Mouse (Mus musculus) 416B (cell line): Measurements from ENCODE around the gene Ptprf.

ENCODE experiments used
- DNase-seq: peaks from one replicate; pipeline ENCODE4 v3.0.0; 2011; ENCODE audit warnings: low read depth

Gene Ptprf

GRCm38 (mm10) chr4:118291231-118291630 is at the start of gene Ptprf:
Ptprf (minus strand) TSS chr4:118291405.
- no peak for DNase-seq

DNA sequence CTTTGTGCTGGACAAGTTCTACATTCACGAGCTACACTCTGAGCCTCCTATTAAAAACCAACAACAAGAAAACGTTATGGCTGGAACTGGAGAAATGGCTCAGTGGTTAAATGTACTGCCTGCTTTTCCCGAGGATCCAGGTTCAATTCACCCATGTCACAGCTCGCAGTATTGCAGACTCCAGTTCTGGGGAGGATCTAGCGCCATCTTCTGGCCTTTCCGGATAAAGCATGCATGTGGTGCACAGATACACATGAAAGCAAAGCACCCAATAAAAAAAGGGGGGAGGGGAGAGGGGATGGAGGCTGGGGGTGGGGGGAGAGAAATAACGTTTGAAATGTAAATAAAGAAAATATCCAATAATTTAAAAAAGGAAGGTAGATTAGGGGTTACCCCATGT is 45.5 kb upstream of the Ptprf start:
- peak; percentile 76 for DNase-seq

DNA sequence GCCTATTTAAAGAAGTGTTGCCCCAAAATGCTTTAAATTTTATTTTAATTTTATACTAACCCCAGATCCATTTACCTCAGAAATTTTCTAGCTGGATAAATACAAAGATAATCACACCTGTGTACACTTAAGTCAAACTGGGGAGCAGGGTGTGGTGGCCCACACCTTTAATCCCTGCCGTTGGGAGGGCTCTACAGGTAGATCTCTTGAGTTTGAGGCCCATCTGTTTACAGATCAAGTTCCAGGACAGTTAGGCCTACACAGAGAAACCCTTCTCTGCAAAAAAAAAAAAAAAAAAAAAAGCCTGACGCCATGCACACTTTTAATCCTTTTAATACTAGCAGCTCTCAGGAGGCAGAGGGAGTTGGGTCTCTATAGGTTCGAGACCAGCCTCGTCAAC is 44.8 kb upstream of the Ptprf start:
- no peak for DNase-seq

DNA sequence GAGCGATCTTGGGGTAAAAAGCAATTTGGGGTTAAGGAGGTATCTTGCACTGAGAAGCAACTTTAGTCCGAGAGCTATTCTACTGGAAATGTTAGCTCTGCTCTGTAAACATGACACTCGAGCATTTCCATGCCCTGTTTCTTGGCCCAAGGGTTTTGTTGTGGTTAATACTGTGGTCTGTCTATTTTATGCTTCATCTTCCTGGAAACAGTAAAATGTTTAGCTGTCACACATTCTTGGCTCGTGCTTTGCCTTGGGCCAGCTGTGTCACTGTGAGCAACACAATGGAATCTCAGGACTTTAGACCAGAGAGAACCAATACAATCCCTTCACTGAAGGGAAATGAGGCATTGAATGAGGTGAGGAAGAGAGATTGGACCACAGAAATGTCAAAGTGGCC is 40.6 kb upstream of the Ptprf start:
- DNase-seq, result peak; percentile 69

GRCm38 (mm10) chr4:118326476-118326875 is 35.3 kb upstream of the Ptprf start:
- DNase-seq, result peak; percentile 97

- DNase-seq, result no peak
Observed at GRCm38 (mm10) chr4:118320636-118321035, 29.4 kb upstream of the Ptprf start.

- DNase-seq, result no peak
Observed at GRCm38 (mm10) chr4:118319706-118320344, 28.6 kb upstream of the Ptprf start.

DNA sequence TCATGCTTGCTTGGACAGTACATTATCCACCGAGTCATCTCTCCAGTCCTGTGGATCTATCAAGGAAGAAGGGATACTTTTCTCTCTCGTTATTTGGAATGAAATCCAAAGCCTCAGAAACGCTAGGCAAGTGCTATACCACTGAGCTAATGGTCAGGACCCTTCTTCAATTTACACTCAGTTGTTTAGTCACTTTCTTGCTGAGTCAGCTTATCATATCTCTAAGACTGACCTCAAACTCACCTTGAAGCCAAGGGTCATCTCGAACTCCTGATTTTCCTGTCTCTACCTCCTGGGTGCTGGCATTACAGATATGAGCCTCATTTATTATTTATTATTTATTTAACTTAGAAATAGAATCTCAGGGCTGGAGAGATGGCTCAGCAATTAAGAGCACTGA is 25.5 kb upstream of the Ptprf start:
- no peak for DNase-seq

GRCm38 (mm10) chr4:118315286-118315685 is 24.1 kb upstream of the Ptprf start:
- DNase-seq, result no peak

DNA sequence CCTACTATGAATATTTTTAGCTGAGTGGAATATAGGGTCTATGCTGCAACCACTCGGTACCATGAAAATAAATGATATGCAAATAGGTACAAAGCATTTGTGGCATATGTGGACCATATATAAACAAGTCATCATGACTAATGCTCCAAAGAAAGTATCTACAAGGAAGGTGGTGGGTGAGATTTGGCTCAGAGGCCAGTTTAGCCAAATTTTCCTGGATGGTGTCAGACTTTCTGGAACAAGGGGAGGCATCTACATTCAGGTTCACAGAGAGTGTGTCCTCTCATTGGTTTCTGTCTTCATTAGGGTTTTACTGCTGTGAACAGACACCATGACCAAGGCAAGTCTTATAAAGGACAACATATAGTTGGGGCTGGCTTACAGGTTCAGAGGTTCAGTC is 19.3 kb upstream of the Ptprf start:
- DNase-seq, result no peak

GRCm38 (mm10) chr4:118307533-118308263 is 16.5 kb upstream of the Ptprf start:
- DNase-seq, result no peak

GRCm38 (mm10) chr4:118306113-118306696 is 15.0 kb upstream of the Ptprf start:
- DNase-seq, result no peak

GRCm38 (mm10) chr4:118304984-118305383 is 13.8 kb upstream of the Ptprf start:
- no peak for DNase-seq

DNA sequence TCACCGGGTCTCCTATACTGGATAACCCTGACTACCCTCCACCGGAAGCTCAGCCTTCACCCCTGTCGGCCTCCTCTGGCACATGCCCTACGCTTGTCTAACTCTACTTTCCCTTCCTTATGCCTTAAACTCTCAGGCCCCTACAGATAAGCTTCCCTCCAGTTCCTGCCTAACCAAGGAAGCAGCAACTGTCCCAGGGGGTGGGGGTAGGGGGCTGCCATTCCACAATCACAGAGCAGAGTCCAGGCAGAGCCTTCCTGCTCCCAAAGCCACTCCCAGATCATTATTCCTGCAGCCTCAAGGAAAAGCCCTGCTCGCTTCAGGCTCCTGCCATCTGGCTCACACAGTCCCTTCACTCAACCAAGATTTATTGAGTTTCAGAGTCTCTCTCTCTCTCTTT is 6.6 kb upstream of the Ptprf start:
- DNase-seq, result no peak

DNA sequence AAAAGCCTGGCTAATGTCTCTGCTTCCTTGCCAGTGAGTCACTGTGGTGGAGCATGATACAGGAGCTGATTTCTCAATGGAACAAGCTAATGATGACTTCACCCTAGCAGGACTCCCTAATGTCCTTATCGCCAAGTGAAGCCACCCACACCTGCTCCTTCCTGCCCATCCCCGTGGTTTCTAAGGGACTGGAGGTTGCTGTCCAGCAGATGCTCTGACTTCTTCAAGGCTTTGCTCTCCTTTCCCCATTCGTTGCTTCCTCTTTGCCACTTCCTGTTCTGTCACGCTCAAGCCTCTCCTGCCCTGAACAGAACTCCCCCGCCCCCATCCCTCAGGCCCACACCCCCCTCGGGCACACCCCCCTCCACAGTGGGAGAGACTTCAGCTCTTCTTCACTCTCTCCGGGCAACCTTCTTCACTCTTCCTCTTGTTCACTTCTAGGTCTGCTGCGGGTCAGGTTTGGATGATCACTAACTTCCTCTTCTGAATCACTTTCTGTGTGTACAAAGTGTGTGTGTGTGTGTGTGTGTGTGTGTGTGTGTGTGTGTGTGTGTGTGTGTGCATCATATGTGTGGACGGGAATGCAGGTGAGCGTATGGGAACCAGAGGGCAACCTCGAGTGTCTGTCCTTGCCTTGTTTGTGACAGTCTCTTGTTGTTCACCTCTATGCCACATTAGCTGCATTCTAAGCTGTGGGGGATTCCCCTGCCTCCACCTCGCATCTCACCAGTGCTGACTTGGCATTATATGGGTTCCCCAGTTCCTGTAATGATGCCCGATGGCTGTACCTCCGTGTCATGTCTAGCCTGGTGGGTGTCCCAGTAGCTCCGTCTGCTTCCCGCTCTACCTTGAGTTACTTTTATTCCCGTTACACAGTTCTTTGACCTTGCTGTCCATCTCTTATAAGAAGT is 4.7 kb upstream of the Ptprf start:
- DNase-seq, result peak; percentile 88

- no peak for DNase-seq
Observed at GRCm38 (mm10) chr4:118294811-118295210, 3.6 kb upstream of the Ptprf start.

- DNase-seq, result peak; percentile 75
Observed at GRCm38 (mm10) chr4:118292741-118293306, 1.6 kb upstream of the Ptprf start.

DNA sequence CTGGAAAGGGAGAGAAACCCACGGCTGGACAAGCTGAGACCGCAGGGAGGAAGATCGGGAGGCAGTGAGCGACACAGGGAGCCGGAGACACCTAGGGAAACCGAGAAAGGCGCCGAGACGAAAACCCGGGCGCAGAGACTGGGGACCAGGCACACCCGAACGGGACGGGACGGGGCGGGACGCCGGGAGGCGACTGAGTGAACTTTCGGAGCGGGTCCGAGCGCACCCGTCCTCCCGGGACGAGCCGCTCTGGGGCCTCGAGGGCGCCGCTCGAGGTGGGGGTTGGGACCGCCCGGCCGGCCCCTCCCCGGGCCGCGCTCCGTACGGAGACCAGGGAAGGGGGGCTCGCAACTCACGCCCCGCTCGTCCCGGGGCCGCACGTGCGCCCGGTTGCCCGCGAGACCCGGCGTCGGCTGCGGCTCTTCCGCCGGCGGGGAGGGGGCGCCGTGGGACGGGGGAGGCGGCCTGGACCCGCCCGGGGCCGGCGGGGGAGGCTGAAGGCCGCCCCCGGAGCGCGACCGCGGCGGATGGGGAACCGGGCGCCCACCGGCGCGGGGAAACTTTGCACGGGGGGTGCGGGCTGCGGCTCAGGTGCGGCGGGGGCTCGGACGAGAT is 682 bp downstream of the Ptprf start:
- DNase-seq, result no peak

DNA sequence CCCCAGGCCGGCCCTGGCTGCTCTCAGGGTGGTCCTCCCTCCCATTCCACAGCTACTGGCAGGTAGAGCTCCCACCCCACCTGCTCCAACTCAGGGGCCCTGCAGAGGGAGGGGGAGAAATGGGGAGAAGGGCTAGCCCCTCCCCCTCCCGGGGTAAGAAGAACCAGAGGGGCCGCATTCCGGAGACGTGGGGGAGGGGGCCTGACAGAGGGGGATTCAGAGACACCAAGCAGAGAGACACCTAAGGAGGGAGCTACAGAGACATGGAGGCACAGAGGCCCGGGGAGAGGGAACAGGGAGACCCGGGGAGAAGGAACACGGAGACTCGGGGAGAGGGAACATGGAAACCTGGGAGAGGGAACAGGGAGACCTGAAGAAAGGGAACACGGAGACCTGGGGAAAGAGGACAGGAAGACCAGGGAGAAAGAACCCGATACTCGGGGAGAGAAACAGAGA is 1.2 kb downstream of the Ptprf start:
- no peak for DNase-seq

DNA sequence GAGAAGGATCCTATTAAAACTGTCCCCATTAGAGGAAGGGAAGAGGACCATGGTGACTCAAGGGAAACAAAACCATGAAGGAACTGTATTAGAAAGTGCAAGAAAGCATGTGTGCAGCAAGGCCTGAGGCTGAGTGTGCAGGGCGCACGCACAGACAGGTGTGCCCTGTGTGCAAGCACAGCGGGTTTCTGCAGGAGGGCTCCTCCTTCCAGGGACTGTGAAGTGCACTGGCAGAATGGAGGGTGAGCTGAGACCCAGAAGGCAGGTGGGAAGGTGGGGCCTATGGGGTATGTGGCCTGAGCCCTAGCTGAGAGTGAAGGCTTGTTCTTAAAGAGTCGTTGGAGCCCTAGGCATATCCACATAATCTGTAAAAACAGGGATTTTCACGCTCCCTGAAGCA is 1.9 kb downstream of the Ptprf start:
- no peak for DNase-seq

DNA sequence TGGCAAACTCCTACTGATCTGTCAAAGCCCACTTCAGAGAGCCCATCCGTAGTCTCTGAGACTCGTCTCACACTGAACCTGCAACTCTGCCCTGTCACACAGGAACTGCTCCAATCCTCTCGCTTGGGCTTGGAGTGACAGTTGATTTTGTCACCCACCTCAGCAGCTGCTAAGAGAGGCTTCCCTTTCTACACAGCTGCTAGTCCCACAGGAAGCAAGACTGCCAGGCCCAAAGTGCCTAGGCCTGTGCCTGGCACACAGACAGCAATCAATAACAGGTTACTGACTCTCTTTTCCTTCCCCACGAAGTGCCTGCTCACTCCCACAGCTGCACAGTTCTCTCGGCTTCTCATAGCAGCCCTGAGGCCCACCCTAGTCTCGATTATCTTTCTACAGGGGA is 2.7 kb downstream of the Ptprf start:
- no peak for DNase-seq

DNA sequence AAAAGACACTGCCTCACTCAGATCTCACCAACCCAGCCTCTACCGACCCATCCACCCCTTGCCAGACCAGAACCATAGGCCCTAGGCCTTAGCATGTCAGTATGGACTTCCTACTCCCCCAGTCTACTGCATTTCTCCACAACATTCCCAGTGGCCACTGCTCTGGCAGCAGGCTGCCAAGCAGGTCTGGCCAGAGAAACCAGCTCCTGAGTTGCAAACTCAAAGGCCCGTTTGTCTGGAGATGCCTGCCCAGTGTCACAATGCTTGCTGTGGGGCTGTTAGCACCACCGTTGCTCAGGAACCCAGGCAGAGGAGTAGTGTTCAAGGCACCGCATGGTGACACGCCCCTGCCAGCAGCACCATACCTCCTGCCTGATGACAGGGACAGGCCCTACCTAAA is 5.0 kb downstream of the Ptprf start:
- no peak for DNase-seq
